Mouse (Mus musculus): Measurements from ENCODE around the gene Styx. TPM values are rescaled to one million over a fixed set of nuclear protein-coding genes. Genes with fewer than 3 reads are reported as not detected.
A peak's percentile ranks its signal among the peaks of the same experiment; 100 is the strongest.
"Not testable (repeated sequence)": the region's sequence is repeated elsewhere in the genome, so short reads cannot be mapped to it uniquely, and the experiment has no call there.

The Styx gene
- polyA plus RNA-seq, 1 experiment from 2014 or later = 42.2 TPM

GRCm38 (mm10) chr14:45380756-45381155 lies 29.9 kb downstream of the Styx start:
- no peaks in the 10 kb centered on the region for H3K4me1 ChIP-seq
- WGBS = 83% methylated on average over 6 of the region's 6 CpGs

GRCm38 (mm10) chr14:45382912-45383311 lies 32.0 kb downstream of the Styx start:
- H3K9ac ChIP-seq = no peak overlapping the region
- H3K4me3 ChIP-seq (replicated peaks) = no peak overlapping the region
- no peaks in the 10 kb centered on the region for H3K27me3 ChIP-seq
- H3K27ac ChIP-seq = no peak overlapping the region
- H3K9me3 ChIP-seq = no peaks in the 10 kb centered on the region
- no peak overlapping the region for H3K4me2 ChIP-seq
- peaks cover 8% of the 10 kb centered on the region for H3K4me1 ChIP-seq
- H3K36me3 ChIP-seq (replicated peaks) = peaks cover 20% of the 10 kb centered on the region
- ATAC-seq (ENCODE audit: low FRiP score) = no peak
- 83% methylated on average over 4 of the region's 4 CpGs for WGBS

More at GRCm38 (mm10) chr14:45380756-45381155, 29.9 kb downstream of the Styx start:
- Histone ChIP-seq H3K4me3 (replicated peaks) (no peak overlapping the region), H3K36me3 (replicated peaks) (peaks cover 20% of the 10 kb centered on the region), H3K4me2 (no peak overlapping the region), H3K9ac (no peak overlapping the region), H3K27me3 (no peaks in the 10 kb centered on the region), H3K27ac (no peak overlapping the region), H3K9me3 (no peaks in the 10 kb centered on the region)
- no peak for ATAC-seq (ENCODE audit: low FRiP score)

GRCm38 (mm10) chr14:45385596-45385995 lies 34.7 kb downstream of the Styx start:
- ATAC-seq (ENCODE audit: low FRiP score) = no peak
- Histone ChIP-seq H3K27me3 (no peaks in the 10 kb centered on the region), H3K9me3 (no peaks in the 10 kb centered on the region), H3K36me3 (replicated peaks) (peaks cover 2% of the 10 kb centered on the region; the same call in 1 of the 2 replicates), H3K27ac (no peak overlapping the region), H3K4me1 (peaks cover 14% of the 10 kb centered on the region), H3K9ac (no peak overlapping the region), H3K4me3 (replicated peaks) (no peak overlapping the region), H3K4me2 (no peak overlapping the region)
- 98% methylated on average over 2 of the region's 2 CpGs for WGBS

- Histone ChIP-seq H3K4me1 (peaks cover 14% of the 10 kb centered on the region), H3K9me3 (no peaks in the 10 kb centered on the region), H3K9ac (no peak overlapping the region; the same call in 1 of the 2 replicates), H3K4me2 (peak overlapping the region; percentile 81), H3K27me3 (no peaks in the 10 kb centered on the region), H3K36me3 (replicated peaks) (peaks cover 2% of the 10 kb centered on the region; the same call in 1 of the 2 replicates), H3K27ac (no peak overlapping the region), H3K4me3 (replicated peaks) (peak overlapping the region; percentile 85)
- WGBS = 20% methylated on average over 2 of the region's 2 CpGs
- no peak for ATAC-seq (ENCODE audit: low FRiP score)
Observed at GRCm38 (mm10) chr14:45387480-45387879, 36.6 kb downstream of the Styx start.

- Histone ChIP-seq H3K9me3 (no peaks in the 10 kb centered on the region), H3K27me3 (no peaks in the 10 kb centered on the region)
- ATAC-seq (ENCODE audit: low FRiP score) = peak; percentile 95
Observed at GRCm38 (mm10) chr14:45388345-45389181, 37.7 kb downstream of the Styx start.

DNA sequence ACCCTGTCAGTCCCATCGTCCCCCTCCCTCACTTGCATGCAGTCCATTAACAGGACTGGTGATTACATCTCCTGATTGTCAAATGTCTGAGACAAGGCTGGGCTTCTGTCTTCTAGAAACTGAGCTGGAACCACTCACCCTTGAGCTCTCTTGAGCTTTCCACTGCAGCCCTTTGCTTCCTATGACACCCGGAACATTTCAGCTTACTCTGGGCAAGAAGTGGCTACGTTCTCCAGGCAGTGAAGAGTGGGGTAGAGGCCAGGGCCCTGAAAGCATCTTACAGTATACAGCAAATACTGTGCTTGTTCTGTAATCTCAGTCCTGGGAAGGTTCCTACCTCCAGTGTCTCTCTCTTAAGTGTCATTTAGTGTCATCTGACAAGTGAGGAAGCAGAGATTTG lies 38.3 kb downstream of the Styx start:
- Histone ChIP-seq H3K4me2 (peak overlapping the region; percentile 81), H3K27me3 (no peaks in the 10 kb centered on the region), H3K9ac (peak overlapping the region; percentile 81), H3K9me3 (no peaks in the 10 kb centered on the region), H3K4me1 (peaks cover 14% of the 10 kb centered on the region), H3K4me3 (replicated peaks) (peak overlapping the region; percentile 85), H3K36me3 (replicated peaks) (no peaks in the 10 kb centered on the region), H3K27ac (peak overlapping the region; percentile 63; the same call in 1 of the 2 replicates)
- WGBS = 39% methylated on average over 3 of the region's 3 CpGs
- ATAC-seq (ENCODE audit: low FRiP score) = peak; percentile 55; the same call in 1 of the 2 replicates

More at GRCm38 (mm10) chr14:45388345-45389181, 37.7 kb downstream of the Styx start:
- peaks cover 14% of the 10 kb centered on the region for H3K4me1 ChIP-seq
- under 1% methylated on average over 55 of the region's 71 CpGs for WGBS
- H3K27ac ChIP-seq = peak overlapping the region; percentile 63; the same call in 1 of the 2 replicates
- H3K4me2 ChIP-seq = peak overlapping the region; percentile 81
- H3K36me3 ChIP-seq (replicated peaks) = no peaks in the 10 kb centered on the region
- H3K4me3 ChIP-seq (replicated peaks) = peak overlapping the region; percentile 85
- H3K9ac ChIP-seq = peak overlapping the region; percentile 81

- Histone ChIP-seq H3K4me3 (replicated peaks) (no peak overlapping the region), H3K4me1 (no peaks in the 10 kb centered on the region), H3K9ac (no peak overlapping the region), H3K27ac (no peak overlapping the region), H3K9me3 (no peaks in the 10 kb centered on the region), H3K36me3 (replicated peaks) (no peaks in the 10 kb centered on the region), H3K4me2 (no peak overlapping the region), H3K27me3 (no peaks in the 10 kb centered on the region)
- ATAC-seq (ENCODE audit: low FRiP score) = no peak
- WGBS = 82% methylated on average over 3 of the region's 3 CpGs
Observed at GRCm38 (mm10) chr14:45399836-45400235, 48.9 kb downstream of the Styx start.

GRCm38 (mm10) chr14:45403651-45404050 lies 52.8 kb downstream of the Styx start:
- H3K27ac ChIP-seq = no peak overlapping the region
- 90% methylated on average over 7 of the region's 7 CpGs for WGBS
- no peak for ATAC-seq (ENCODE audit: low FRiP score)

DNA sequence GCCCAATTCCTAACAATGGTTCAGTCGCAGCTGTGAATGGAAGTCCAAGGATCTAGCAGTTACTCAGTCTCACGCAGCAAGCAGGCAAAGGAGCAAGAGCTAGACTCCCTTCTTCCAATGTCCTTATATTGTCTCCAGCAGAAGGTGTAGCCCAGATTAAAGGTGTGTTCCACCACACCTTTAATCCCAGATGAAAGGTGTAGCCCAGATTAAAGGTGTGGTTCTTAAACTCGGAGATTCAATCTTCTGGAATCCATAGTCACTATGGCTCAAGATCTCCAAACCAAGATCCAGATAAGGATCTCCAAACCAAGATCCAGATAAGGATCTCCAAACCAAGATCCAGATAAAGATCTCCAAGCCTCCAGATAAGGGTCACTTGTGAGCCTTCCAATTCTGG lies 53.9 kb downstream of the Styx start, which contains the start of gene Gnpnat1:
Gene Gnpnat1, minus strand, starts transcription at position 101 of the 400 bp plus-strand sequence.
- not testable (repeated sequence) for H3K27me3 ChIP-seq; H3K9ac ChIP-seq; H3K4me1 ChIP-seq; H3K4me2 ChIP-seq; ATAC-seq (ENCODE audit: low FRiP score); H3K36me3 ChIP-seq (replicated peaks); H3K9me3 ChIP-seq; H3K4me3 ChIP-seq (replicated peaks); H3K27ac ChIP-seq
- 88% methylated on average over 2 of the region's 3 CpGs for WGBS

More at GRCm38 (mm10) chr14:45403651-45404050, 52.8 kb downstream of the Styx start:
- Histone ChIP-seq H3K4me1 (no peaks in the 10 kb centered on the region), H3K4me2 (no peak overlapping the region), H3K4me3 (replicated peaks) (no peak overlapping the region), H3K9ac (no peak overlapping the region), H3K27me3 (no peaks in the 10 kb centered on the region), H3K36me3 (replicated peaks) (no peaks in the 10 kb centered on the region), H3K9me3 (no peaks in the 10 kb centered on the region)

GRCm38 (mm10) chr14:45416265-45416664 lies 65.4 kb downstream of the Styx start:
- Histone ChIP-seq H3K4me1 (no peaks in the 10 kb centered on the region), H3K4me2 (no peak overlapping the region), H3K27ac (no peak overlapping the region), H3K4me3 (replicated peaks) (no peak overlapping the region), H3K9me3 (no peaks in the 10 kb centered on the region), H3K27me3 (no peaks in the 10 kb centered on the region), H3K9ac (no peak overlapping the region), H3K36me3 (replicated peaks) (no peaks in the 10 kb centered on the region)
- no peak for ATAC-seq (ENCODE audit: low FRiP score)
- 93% methylated on average over 4 of the region's 4 CpGs for WGBS

DNA sequence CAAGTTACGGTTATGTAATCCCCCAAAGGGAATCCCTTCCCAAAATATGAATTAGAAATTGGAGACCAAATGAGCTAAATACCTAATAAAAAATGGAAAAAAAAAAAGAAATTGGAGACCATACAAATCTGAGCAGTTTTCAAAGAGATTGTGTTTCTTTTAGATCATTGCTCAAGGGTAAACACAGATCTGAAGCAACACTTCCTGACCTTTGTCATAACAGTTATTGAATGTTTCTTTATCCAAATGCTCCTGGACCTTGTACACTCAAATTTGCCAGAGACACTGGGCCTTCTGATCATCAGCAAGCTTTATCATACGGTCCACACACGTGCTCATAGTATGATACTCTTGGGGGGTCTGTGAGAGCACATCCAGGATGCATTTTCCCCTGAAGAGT lies 67.7 kb downstream of the Styx start:
- Histone ChIP-seq H3K9ac (no peak overlapping the region), H3K4me2 (no peak overlapping the region), H3K4me3 (replicated peaks) (no peak overlapping the region), H3K27me3 (no peaks in the 10 kb centered on the region), H3K9me3 (no peaks in the 10 kb centered on the region), H3K4me1 (no peaks in the 10 kb centered on the region), H3K36me3 (replicated peaks) (no peaks in the 10 kb centered on the region), H3K27ac (no peak overlapping the region)
- WGBS = 88% methylated on average over 3 of the region's 3 CpGs
- ATAC-seq (ENCODE audit: low FRiP score) = no peak

DNA sequence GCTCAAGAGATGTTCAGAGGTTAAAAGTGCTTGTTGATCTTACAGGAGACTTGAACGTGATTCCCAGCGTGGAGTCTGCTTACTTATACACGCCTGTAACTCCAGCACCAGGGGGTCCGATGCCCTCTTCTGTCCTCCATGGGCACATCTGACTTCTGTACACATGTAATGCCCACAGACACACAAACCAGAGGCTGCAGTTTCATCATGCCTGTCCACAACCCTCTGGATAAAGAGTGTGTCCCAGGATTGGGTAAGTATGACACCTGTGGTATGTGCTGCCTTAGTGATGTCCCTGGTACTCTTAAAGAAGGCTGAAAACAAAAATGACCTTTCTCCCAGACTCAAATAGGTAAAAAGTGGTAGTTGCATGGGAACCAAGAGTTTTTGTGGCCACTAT lies 68.4 kb downstream of the Styx start:
- Histone ChIP-seq H3K27me3 (no peaks in the 10 kb centered on the region), H3K36me3 (replicated peaks) (no peaks in the 10 kb centered on the region), H3K9ac (no peak overlapping the region), H3K4me2 (no peak overlapping the region), H3K4me1 (no peaks in the 10 kb centered on the region), H3K27ac (no peak overlapping the region), H3K9me3 (no peaks in the 10 kb centered on the region), H3K4me3 (replicated peaks) (no peak overlapping the region)
- 86% methylated on average over 4 of the region's 4 CpGs for WGBS
- no peak for ATAC-seq (ENCODE audit: low FRiP score)

- no peak overlapping the region for H3K4me3 ChIP-seq (replicated peaks)
- ATAC-seq (ENCODE audit: low FRiP score) = no peak
- WGBS = 70% methylated on average over 4 of the region's 4 CpGs
Observed at GRCm38 (mm10) chr14:45422371-45422770, 71.5 kb downstream of the Styx start.

More at GRCm38 (mm10) chr14:45422371-45422770, 71.5 kb downstream of the Styx start:
- 0 out of 2 replicates have a peak, but pooled peaks cover 6% of the 10 kb centered on the region for H3K9me3 ChIP-seq
- no peaks in the 10 kb centered on the region for H3K4me1 ChIP-seq
- no peak overlapping the region for H3K9ac ChIP-seq
- no peaks in the 10 kb centered on the region for H3K36me3 ChIP-seq (replicated peaks)
- no peak overlapping the region for H3K4me2 ChIP-seq
- no peaks in the 10 kb centered on the region for H3K27me3 ChIP-seq
- no peak overlapping the region for H3K27ac ChIP-seq

Measured in forebrain, embryonic 12.5 days (tissue).